Mouse (Mus musculus) heart, adult 2 months (tissue): ENCODE measurements at regions not wholly inside any gene's neighbourhood (a gene's known extent, or its start where the extent isn't known, plus 50 kb on each side); places are given as distances from the start of the nearest gene placed in this dataset.
"Not testable (repeated sequence)": the region's sequence is repeated elsewhere in the genome, so short reads cannot be mapped to it uniquely, and the experiment has no call there.

Experiments used
- CTCF ChIP-seq: fragments of 200-600 bp; IDR thresholded peaks from 2 replicates; pipeline ENCODE4 v1.8.1; 2022; ENCODE audit warnings: antibody characterized with exemption, mild to moderate bottlenecking, moderate library complexity
- EP300 ChIP-seq: fragments of 200-500 bp; IDR thresholded peaks from 2 replicates; pipeline ENCODE4 v1.6.1; 2011; ENCODE audit warnings: low read depth, low read length, control low read depth; ENCODE audit not compliant: insufficient read depth
- POLR2A ChIP-seq: fragments of 200-500 bp; IDR thresholded peaks from 2 replicates; pipeline ENCODE4 v1.6.1; 2011; ENCODE audit warnings: mild to moderate bottlenecking, low read depth, low read length, control low read depth; ENCODE audit not compliant: insufficient read depth

- not testable (repeated sequence) for TF ChIP-seq CTCF, EP300, POLR2A
Measured at GRCm38 (mm10) chr13:107549995-107550394, 494.3 kb upstream of the Smim15 start.
